Mouse (Mus musculus): ENCODE data around the gene Tmem190. TPM values are rescaled to one million over a fixed set of nuclear protein-coding genes. Genes with fewer than 3 reads are reported as not detected.

Tmem190 gene
- polyA plus RNA-seq (2021; fragmentation: Nextera tagmentation), result not detected in 2 replicates
- long read RNA-seq, experiment 1, result 0 reads
- long read RNA-seq, experiment 2, result 0 reads

DNA sequence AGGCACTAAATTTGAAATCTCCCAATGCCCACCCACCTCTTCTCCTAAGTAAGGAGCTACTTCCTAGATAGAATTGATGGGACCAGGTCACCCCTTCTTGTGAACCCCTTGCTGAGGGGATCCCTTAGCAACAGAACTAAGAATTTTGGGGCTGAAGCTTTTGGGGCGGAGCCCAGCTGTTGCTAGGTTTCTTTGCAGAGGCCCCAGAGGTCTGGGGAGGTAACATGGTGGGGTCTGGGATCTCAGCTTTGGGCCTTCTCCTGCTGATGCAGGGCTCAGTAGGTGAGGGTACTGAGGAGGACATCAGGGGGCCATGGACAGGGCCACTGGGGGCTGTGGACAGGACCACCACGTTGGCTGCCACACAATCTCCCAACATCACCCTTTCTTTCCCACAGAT, at the start of gene Tmem190, which contains the start of gene Il11:
Gene Tmem190, plus strand, starts transcription at position 179 of the 400 bp plus-strand sequence.
Gene Il11, minus strand, starts transcription at position 101 of the 400 bp plus-strand sequence.

DNA sequence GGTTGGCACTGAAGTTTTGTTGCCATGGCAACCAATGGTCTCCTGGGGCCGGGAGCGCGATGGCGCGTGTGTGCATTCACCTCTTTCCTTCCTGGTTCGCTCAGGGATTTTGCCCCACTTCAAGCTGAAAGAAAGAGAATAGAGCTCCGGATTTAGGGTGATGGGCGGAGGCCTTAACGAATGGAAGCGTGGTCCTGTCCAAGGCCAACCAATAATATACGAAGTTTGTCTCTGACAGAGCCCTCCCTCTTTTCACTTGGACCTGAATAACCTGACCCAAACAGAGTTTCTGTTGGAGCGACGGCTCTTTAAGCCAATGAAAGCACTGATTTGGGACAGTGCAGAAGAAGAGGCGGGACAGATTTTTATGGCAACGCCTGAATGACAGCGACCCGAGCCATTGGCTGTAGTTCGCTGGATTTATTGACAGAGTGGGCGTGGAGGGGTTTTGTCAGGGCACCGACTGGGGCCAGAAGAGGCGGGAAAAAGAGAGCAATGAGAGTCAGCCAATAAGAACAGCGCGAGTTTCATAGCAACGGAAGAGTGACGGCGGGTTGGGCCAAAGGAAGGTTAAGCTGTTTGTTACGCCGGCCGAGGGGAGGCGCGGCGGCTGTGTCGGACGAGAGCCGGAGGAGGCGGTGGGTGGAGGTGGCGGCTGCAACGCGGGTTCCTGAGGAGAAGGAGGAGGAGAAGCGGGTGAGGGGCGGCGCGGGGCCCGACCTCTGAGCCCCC, 43.0 kb upstream of the Tmem190 start, which contains the start of gene Kmt5c:
Gene Kmt5c, plus strand, starts transcription at position 572 of the 732 bp plus-strand sequence.

DNA sequence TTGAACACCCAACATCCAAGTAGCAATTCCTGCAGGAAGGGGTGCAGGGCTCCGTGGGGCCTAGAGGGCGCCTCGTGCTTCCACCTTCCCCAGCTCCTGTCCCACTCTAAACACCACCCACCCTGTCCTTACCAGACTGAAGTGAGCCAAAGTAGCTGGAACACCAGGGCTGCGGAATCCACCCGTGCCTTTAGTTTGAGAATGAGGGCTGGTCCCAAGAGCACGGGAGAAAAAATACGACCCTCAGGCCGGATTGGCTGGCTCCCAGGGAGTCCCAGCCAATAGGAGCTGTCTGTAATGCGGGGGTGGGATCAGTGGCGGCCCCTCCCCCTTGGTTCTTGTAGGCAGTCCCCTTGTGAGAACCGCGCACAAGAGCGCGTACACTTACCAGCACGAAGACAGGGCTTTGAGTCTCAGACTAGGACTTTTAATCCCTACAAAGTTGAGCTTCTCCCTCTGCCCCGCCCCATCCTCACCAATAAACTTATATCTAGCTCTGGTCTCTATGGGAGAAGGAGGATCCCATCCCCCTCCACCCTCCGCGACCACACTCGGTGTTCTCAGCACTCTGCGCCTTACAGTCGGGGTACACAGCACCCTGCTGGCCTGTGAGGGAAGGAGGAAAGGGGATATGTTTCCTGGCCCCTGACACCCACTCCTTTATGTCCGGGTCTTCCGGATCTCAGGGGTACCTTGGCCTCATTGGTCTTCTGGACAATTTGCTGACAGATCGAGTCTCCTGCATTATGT, 29.7 kb upstream of the Tmem190 start, which contains the start of gene Cox6b2:
Gene Cox6b2, minus strand, starts transcription at position 274 of the 750 bp plus-strand sequence.

DNA sequence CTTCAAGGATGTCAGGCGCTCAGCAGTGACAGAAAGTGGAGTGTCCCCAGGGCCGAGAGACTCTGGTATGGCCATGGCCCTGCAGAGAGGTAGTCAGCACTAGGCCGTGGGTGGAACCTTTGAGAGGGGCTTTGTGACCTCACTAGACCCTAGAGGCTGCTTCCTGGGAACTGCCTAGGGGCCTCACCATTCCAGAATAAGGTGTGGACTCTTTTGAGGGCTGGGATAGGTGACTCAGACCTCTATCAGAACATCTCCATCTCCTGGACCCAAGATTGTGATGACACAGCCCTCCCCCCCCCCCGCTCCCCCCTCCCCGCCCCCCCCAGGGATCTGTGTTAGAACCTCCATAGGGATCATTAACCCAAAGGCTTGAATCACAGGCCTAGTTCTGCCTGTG, 11.5 kb upstream of the Tmem190 start, which contains the start of gene Fam71e2:
Gene Fam71e2, minus strand, starts transcription at position 101 of the 400 bp plus-strand sequence.

DNA sequence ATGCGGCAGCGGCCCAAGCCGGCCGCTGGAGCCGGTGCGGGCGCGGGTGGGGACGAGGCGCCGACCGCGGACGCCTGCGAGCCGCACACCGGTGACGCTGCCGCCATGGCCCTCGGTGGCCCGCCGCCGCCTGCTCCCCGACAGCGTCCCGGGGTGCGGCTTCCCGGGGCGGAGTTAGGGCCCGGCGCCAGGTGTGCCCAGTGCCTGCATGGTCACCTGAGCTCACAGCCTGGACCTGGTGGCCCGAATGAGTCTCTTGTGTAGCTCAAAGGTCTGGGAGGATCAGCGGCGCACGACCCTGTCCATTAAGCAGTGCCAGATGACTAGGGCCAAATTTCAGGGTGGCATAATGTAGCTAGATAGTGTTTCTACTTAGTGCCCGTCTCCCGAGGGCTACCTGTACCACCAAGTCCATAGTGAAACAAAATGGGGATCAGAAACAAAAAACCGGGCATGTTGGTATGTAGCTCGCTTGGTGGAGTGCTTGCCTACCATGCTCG, 6.7 kb downstream of the Tmem190 start, which contains the start of gene Tmem238:
Gene Tmem238, minus strand, starts transcription at position 221 of the 500 bp plus-strand sequence.

DNA sequence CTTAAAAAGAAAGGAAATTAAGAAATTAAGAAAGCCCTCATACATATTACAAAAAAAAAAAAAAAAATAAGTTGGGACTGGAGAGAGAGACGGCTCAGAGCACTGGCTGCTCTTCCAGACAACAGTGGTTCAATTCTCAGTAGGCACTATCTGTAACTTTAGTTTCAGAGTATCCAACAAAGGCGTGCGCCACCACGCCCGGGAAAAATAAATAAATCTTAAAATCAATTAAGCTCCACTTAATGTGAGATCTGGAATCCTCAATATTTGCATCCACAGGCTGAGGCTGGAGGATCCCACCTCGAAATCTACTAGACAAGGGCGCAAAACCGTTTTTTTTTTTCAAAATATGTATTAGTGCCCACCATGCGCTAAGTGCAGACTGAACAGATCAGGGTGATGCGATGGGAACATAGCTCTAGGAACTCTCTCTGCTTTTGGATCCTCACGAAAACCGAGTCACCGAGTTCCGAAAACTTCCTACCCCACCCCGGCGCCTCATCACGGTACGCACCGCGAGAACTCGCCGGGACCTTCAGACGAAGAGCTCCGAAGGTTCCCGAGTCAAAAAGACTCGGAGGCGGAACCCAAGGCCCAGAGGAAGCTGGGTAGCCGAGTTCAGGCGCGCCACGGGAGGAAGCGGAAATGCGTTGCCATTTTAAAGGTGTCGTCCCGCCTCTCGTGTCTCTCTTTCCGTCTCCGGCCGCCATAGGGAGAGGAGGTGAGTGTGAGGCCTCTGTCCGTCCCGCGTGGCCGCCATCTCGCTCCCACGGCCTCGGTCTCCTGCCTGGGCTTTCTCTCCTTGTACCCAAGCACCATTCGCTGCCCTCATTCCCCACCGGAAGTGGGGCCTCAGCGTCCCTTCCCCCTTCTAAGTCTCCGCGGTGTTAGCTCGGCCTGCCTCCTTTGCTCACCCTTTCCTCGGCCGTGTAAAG, 9.8 kb downstream of the Tmem190 start, which contains the start of gene Rpl28:
Gene Rpl28, plus strand, starts transcription at position 597 of the 935 bp plus-strand sequence.

DNA sequence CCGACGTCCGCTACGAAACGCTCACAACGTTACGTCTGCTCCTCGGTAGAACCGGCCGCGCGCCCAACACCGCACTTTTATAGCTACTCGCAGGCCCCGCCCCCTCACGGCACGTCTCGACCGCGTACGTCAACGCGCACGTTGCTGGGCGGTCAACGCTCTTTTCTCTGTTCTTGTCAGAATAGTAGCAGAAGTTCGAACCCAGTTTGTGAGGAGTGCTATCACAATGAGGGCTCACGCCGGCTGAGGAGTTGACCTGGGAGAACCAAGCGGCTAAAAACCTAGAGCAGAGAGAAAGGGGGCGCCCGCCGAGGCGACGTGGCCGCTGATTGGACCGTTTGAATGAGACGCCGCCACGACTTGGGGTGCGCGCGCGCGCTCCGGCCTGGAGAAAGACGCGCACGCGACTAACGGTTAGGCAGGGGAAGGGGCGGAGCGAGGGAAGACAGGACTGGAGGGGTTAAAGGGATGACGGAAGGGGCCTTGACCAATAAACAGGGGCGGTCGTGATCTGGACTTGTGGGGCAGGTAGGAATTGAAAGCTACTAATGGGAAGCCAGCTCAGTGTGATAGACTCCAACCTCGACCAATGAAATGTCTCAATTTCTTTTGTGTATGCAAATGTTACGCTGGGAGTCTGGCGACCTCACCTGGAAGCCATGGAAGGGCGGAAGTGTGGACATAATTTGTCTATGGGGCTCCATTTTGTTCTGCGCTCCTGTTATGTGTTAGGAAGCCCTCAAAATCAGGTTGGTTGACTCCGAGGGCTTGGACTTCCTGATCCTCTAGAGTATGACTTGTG, 29.8 kb downstream of the Tmem190 start, which contains the start of gene Ube2s:
Gene Ube2s, minus strand, starts transcription at position 288 of the 802 bp plus-strand sequence.

Other genes starting within 250 kb of the Tmem190 start
- gene Syt5, start 235.4 kb upstream of the Tmem190 start, polyA plus RNA-seq (2021; fragmentation: Nextera tagmentation), result 292 and 326 TPM in 2 replicates
- gene Ptprh, start 178.9 kb upstream of the Tmem190 start, polyA plus RNA-seq (2021; fragmentation: Nextera tagmentation), result 0.05 and 0.08 TPM in 2 replicates
- gene Tmem86b, start 151.5 kb upstream of the Tmem190 start, polyA plus RNA-seq (2021; fragmentation: Nextera tagmentation), result 0.38 TPM in 1 of 2 replicates, not detected in the other
- gene Ppp6r1, start 123.9 kb upstream of the Tmem190 start, polyA plus RNA-seq (2021; fragmentation: Nextera tagmentation), result 3.4 and 5.9 TPM in 2 replicates
- gene Hspbp1, start 97.9 kb upstream of the Tmem190 start, polyA plus RNA-seq (2021; fragmentation: Nextera tagmentation), result 137 and 145 TPM in 2 replicates
- gene Brsk1, start 92.3 kb upstream of the Tmem190 start, polyA plus RNA-seq (2021; fragmentation: Nextera tagmentation), result 3.8 and 6.0 TPM in 2 replicates
- not detected in 2 replicates for gene Tmem150b, start 57.7 kb upstream of the Tmem190 start, polyA plus RNA-seq (2021; fragmentation: Nextera tagmentation)
- 4.3 and 4.5 TPM in 2 replicates for gene Kmt5c, start 42.8 kb upstream of the Tmem190 start, polyA plus RNA-seq (2021; fragmentation: Nextera tagmentation)
- 19.8 and 42.8 TPM in 2 replicates for gene Cox6b2, start 29.8 kb upstream of the Tmem190 start, polyA plus RNA-seq (2021; fragmentation: Nextera tagmentation)
- not detected in 2 replicates for gene Fam71e2, start 11.6 kb upstream of the Tmem190 start, polyA plus RNA-seq (2021; fragmentation: Nextera tagmentation)
- gene Il11, start 78 bp upstream of the Tmem190 start, polyA plus RNA-seq (2021; fragmentation: Nextera tagmentation), result 0.18 and 0.45 TPM in 2 replicates
- gene Tmem238, start 6.7 kb downstream of the Tmem190 start, polyA plus RNA-seq (2021; fragmentation: Nextera tagmentation), result 7.2 and 9.5 TPM in 2 replicates
- 1,085 and 1,204 TPM in 2 replicates for gene Rpl28, start 9.9 kb downstream of the Tmem190 start, polyA plus RNA-seq (2021; fragmentation: Nextera tagmentation)
- gene Ube2s, start 29.7 kb downstream of the Tmem190 start, polyA plus RNA-seq (2021; fragmentation: Nextera tagmentation), result 16.3 and 20.3 TPM in 2 replicates
- 11.7 and 13.1 TPM in 2 replicates for gene Shisa7, start 61.8 kb downstream of the Tmem190 start, polyA plus RNA-seq (2021; fragmentation: Nextera tagmentation)
- 17.0 and 20.1 TPM in 2 replicates for gene Isoc2b, start 87.3 kb downstream of the Tmem190 start, polyA plus RNA-seq (2021; fragmentation: Nextera tagmentation)
- gene Isoc2a, start 94.2 kb downstream of the Tmem190 start, polyA plus RNA-seq (2021; fragmentation: Nextera tagmentation), result 0.87 and 0.94 TPM in 2 replicates
- 0.14 and 0.29 TPM in 2 replicates for gene Gm36210, start 123.6 kb downstream of the Tmem190 start, polyA plus RNA-seq (2021; fragmentation: Nextera tagmentation)
- 0.75 and 0.93 TPM in 2 replicates for gene Zfp628, start 132.3 kb downstream of the Tmem190 start, polyA plus RNA-seq (2021; fragmentation: Nextera tagmentation)
- gene Nat14, start 139.1 kb downstream of the Tmem190 start, polyA plus RNA-seq (2021; fragmentation: Nextera tagmentation), result 136 and 147 TPM in 2 replicates
- gene Ssc5d, start 142.8 kb downstream of the Tmem190 start, polyA plus RNA-seq (2021; fragmentation: Nextera tagmentation), result 0.04 and 0.05 TPM in 2 replicates
- 0.31 and 0.74 TPM in 2 replicates for gene Sbk2, start 181.5 kb downstream of the Tmem190 start, polyA plus RNA-seq (2021; fragmentation: Nextera tagmentation)
- 0.08 and 0.15 TPM in 2 replicates for gene Sbk3, start 188.2 kb downstream of the Tmem190 start, polyA plus RNA-seq (2021; fragmentation: Nextera tagmentation)
- 6.2 and 8.0 TPM in 2 replicates for gene Zfp579, start 213.2 kb downstream of the Tmem190 start, polyA plus RNA-seq (2021; fragmentation: Nextera tagmentation)
- gene Zfp524, start 231.5 kb downstream of the Tmem190 start, polyA plus RNA-seq (2021; fragmentation: Nextera tagmentation), result 11.0 and 13.9 TPM in 2 replicates
- 13.3 and 16.7 TPM in 2 replicates for gene Fiz1, start 231.8 kb downstream of the Tmem190 start, polyA plus RNA-seq (2021; fragmentation: Nextera tagmentation)
- 0.31 TPM in 1 of 2 replicates, not detected in the other for gene Gm44973, start 232.6 kb downstream of the Tmem190 start, polyA plus RNA-seq (2021; fragmentation: Nextera tagmentation)
- 1.5 and 2.0 TPM in 2 replicates for gene Zfp865, start 237.4 kb downstream of the Tmem190 start, polyA plus RNA-seq (2021; fragmentation: Nextera tagmentation)
- gene Ccdc106, start 237.6 kb downstream of the Tmem190 start, polyA plus RNA-seq (2021; fragmentation: Nextera tagmentation), result 65.2 and 75.8 TPM in 2 replicates

Data from layer of hippocampus, adult 6 months (tissue).